Mouse (Mus musculus) natural killer cell, adult 2 months (primary cell): Measurements from ENCODE around the gene Dirc2.

ENCODE experiments used
- DNase-seq, 2 experiments: peaks; one replicate each; pipeline ENCODE4 v3.0.0; 2022; ENCODE audit warnings: low spot score in 2 of 2

Gene Dirc2

GRCm38 (mm10) chr16:35772598-35772997 lies 3.4 kb upstream of the Dirc2 start:
- no peak for DNase-seq

- no peak for DNase-seq
These were observed 2.5 kb upstream of the Dirc2 start for GRCm38 (mm10) chr16:35771606-35772005.

- DNase-seq = no peak
These were observed 2.0 kb upstream of the Dirc2 start for GRCm38 (mm10) chr16:35771141-35771540.

GRCm38 (mm10) chr16:35769878-35770657 lies 912 bp upstream of the Dirc2 start, which contains the start of gene Hspbap1:
Hspbap1 (plus strand) TSS chr16:35770375.
- peak; percentile 83 to 89 for DNase-seq

- DNase-seq = peak; percentile 21 to 31
These were observed 729 bp downstream of the Dirc2 start for GRCm38 (mm10) chr16:35768469-35768784.

- no peak for DNase-seq
These were observed 2.8 kb downstream of the Dirc2 start for GRCm38 (mm10) chr16:35766366-35766765.

GRCm38 (mm10) chr16:35765449-35765848 lies 3.7 kb downstream of the Dirc2 start:
- no peak for DNase-seq

- DNase-seq = no peak
These were observed 4.2 kb downstream of the Dirc2 start for GRCm38 (mm10) chr16:35764941-35765340.

- no peak for DNase-seq
These were observed 5.4 kb downstream of the Dirc2 start for GRCm38 (mm10) chr16:35763590-35764296.

GRCm38 (mm10) chr16:35759401-35759800 lies 9.8 kb downstream of the Dirc2 start:
- DNase-seq = no peak

- DNase-seq = no peak
These were observed 12.5 kb downstream of the Dirc2 start for GRCm38 (mm10) chr16:35756697-35757096.

GRCm38 (mm10) chr16:35755502-35756334 lies 13.4 kb downstream of the Dirc2 start:
- no peak for DNase-seq

GRCm38 (mm10) chr16:35753926-35754325 lies 15.2 kb downstream of the Dirc2 start:
- no peak for DNase-seq

- no peak for DNase-seq
These were observed 17.3 kb downstream of the Dirc2 start for GRCm38 (mm10) chr16:35751841-35752240.

GRCm38 (mm10) chr16:35749385-35749784 lies 19.8 kb downstream of the Dirc2 start:
- DNase-seq = no peak

GRCm38 (mm10) chr16:35748237-35748603 lies 20.9 kb downstream of the Dirc2 start:
- DNase-seq = no peak

- no peak for DNase-seq
These were observed 21.5 kb downstream of the Dirc2 start for GRCm38 (mm10) chr16:35747417-35748236.

GRCm38 (mm10) chr16:35742251-35742937 lies 26.8 kb downstream of the Dirc2 start:
- peak; percentile 27 to 32 for DNase-seq

GRCm38 (mm10) chr16:35741621-35742020 lies 27.5 kb downstream of the Dirc2 start:
- DNase-seq = no peak

- no peak for DNase-seq
These were observed 28.2 kb downstream of the Dirc2 start for GRCm38 (mm10) chr16:35740943-35741342.

- DNase-seq = no peak
These were observed 28.8 kb downstream of the Dirc2 start for GRCm38 (mm10) chr16:35740357-35740756.
